Mouse (Mus musculus) embryonic fibroblast, embryonic 13.5 days (primary cell): Measurements from ENCODE around the gene Farp1.

Experiments
- CTCF ChIP-seq: IDR thresholded peaks from 2 replicates; pipeline ENCODE4 v1.5.1; 2011; ENCODE audit warnings: mild to moderate bottlenecking, control low read depth, low read length, moderate library complexity, borderline replicate concordance; ENCODE audit not compliant: insufficient read depth
- POLR2A ChIP-seq: IDR thresholded peaks from 2 replicates; pipeline ENCODE4 v1.6.1; 2011; ENCODE audit warnings: low read depth, mild to moderate bottlenecking, control low read depth, low read length, moderate library complexity

- TF ChIP-seq POLR2A (no peak), CTCF (no peak)
Observed at GRCm38 (mm10) chr14:121216672-121217071, 181.7 kb downstream of the Farp1 start.
